Mouse (Mus musculus): ENCODE results near the gene Sult2a2. TPM values are rescaled to one million over a fixed set of nuclear protein-coding genes. Genes with fewer than 3 reads are reported as not detected.

Sult2a2 gene
- total RNA-seq (2023) = not detected

GRCm38 (mm10) chr7:13733205-13733604 is at the start of gene Sult2a2:
TSS of gene Sult2a2 (plus strand) at chr7:13733505.

Other genes with a start within 250 kb of the Sult2a2 start
- not detected for gene Bsph2, start 162.4 kb upstream of the Sult2a2 start, total RNA-seq (2023)
- gene Sult2a5, start 109.5 kb upstream of the Sult2a2 start, total RNA-seq (2023) = not detected
- gene Sult2a1, start 103.9 kb downstream of the Sult2a2 start, total RNA-seq (2023) = not detected